Mouse (Mus musculus) neural tube, embryonic 12.5 days (tissue): ENCODE measurements around the gene Fubp1. TPM values are rescaled to one million over a fixed set of nuclear protein-coding genes. Genes with fewer than 3 reads are reported as not detected.

ENCODE experiments used
- ATAC-seq: fragments of 200-750 bp; cut with Nextera tagmentation; 2 replicates; pipeline ENCODE4 v1.8.0; 2017; ENCODE audit warnings: low read depth, mild to moderate bottlenecking, moderate TSS enrichment, moderate library complexity; ENCODE audit not compliant: low FRiP score
- H3K27ac ChIP-seq: fragments of 300-500 bp; sonication (generic); 2 replicates; pipeline ENCODE4 v1.5.1; 2016
- H3K27me3 ChIP-seq: fragments of 300-500 bp; sonication (generic); replicated peaks from 2 replicates; pipeline ENCODE4 v1.6.1; 2016; ENCODE audit warnings: mild to moderate bottlenecking
- H3K36me3 ChIP-seq: fragments of 300-500 bp; sonication (generic); 2 replicates; pipeline ENCODE4 v1.6.1; 2016; ENCODE audit warnings: mild to moderate bottlenecking
- H3K4me1 ChIP-seq: fragments of 300-500 bp; sonication (generic); 2 replicates; pipeline ENCODE4 v1.6.1; 2016
- H3K4me2 ChIP-seq: fragments of 300-500 bp; sonication (generic); replicated peaks from 2 replicates; pipeline ENCODE4 v1.6.1; 2016; ENCODE audit warnings: mild to moderate bottlenecking
- H3K4me3 ChIP-seq: fragments of 300-500 bp; sonication (generic); 2 replicates; pipeline ENCODE4 v1.5.1; 2016
- H3K9ac ChIP-seq: fragments of 300-500 bp; sonication (generic); 2 replicates; pipeline ENCODE4 v1.6.1; 2016; ENCODE audit warnings: mild to moderate bottlenecking
- H3K9me3 ChIP-seq: fragments of 300-500 bp; sonication (generic); 2 replicates; pipeline ENCODE4 v1.6.1; 2016; ENCODE audit warnings: mild to moderate bottlenecking
- WGBS: fragments of 180-500 bp; shearing (Covaris S2); methylation state at CpG from one replicate; pipeline ENCODE4 v1.1.7; 2016; 5-methylcytosine and 5-hydroxymethylcytosine counted together
- polyA plus RNA-seq: library from polyadenylated mRNA; unstranded; fragments of >200 nt; fragmentation: Nextera tagmentation; extraction: Ambion mirVana; gene quantifications from 2 replicates; pipeline ENCODE4 v1.2.1, GENCODE M21; 2016

Gene Fubp1
- polyA plus RNA-seq, 1 experiment from 2014 or later = 337 TPM

DNA sequence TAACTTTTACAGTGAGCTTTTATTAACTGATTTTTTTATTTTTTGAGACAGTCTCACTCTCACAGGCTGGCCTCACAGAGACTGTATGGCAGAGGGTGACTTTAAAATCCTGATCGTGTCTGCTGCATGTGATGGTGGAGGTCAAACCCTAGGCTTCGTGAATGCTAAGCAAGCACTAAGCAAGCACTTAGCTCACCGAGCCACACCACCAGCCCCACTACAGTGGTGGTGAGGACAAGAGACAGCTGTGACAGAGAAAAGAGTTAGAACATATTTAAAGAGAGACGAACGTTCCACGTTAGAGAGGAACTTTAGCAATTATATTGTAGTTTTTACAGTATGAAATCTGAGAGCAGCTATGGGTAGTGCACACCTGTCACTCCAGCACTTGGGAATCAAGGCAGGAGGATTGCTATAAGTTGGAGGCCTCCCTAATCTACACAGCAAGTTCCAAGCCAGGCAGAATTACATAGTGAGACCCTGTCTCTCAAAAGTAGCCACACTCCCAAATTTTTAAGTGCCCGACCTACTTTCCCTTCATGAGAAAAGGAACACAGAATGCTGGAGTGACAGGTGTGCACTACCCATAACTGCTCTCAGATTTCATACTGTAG is 37.8 kb upstream of the Fubp1 start:
- no peaks in the 10 kb centered on the region for H3K36me3 ChIP-seq
- ATAC-seq = no peak
- H3K4me3 ChIP-seq = no peak overlapping the region
- no peak overlapping the region for H3K27ac ChIP-seq
- H3K4me1 ChIP-seq = 0 out of 2 replicates have a peak, but pooled peaks cover under 1% of the 10 kb centered on the region
- no peak overlapping the region for H3K9ac ChIP-seq
- no peak overlapping the region for H3K4me2 ChIP-seq
- H3K9me3 ChIP-seq = no peaks in the 10 kb centered on the region
- H3K27me3 ChIP-seq = no peaks in the 10 kb centered on the region
- WGBS = 88% methylated on average over 7 of the region's 7 CpGs

DNA sequence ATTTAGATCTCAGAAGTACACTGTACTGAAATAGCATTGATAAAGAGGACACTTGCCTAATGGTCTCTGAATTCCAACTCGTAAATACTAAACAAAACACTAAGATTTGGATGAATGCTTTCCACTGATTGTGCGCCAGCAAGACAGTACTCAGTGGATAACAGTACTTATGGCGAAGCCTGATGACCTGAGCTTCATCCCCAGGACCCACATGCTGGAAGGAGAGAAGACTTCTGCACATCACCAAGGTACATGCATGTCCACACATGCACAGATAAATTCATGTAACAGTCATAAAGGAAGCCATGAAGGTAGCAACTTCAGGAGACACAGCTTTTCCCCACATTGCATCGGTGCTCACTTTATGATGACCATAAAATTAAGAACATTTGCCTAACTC is 31.4 kb upstream of the Fubp1 start:
- 78% methylated on average over 4 of the region's 4 CpGs for WGBS
- H3K9me3 ChIP-seq = no peaks in the 10 kb centered on the region
- ATAC-seq = no peak

DNA sequence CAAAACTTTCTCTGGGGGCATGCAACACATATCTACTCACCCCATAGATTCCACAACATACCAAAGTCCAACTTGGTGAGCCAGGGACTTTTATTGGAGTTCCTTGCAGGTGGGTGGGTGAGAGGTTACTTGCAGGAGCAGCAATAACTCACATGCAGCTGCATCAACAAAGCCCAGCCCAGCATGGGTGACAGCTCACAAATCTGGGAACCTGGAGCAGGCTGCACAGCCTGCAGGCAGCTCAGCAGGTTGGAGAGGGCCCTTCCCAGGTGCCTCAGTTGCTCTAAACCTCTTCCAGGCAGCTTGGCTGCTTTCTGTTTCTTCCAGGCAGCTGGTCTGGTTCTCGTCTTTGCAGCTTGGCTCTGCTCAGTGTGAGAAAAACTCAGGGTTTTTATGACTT is 30.9 kb upstream of the Fubp1 start:
- Histone ChIP-seq H3K9ac (no peak overlapping the region), H3K36me3 (no peaks in the 10 kb centered on the region), H3K4me2 (no peak overlapping the region), H3K27ac (no peak overlapping the region), H3K27me3 (no peaks in the 10 kb centered on the region), H3K9me3 (no peaks in the 10 kb centered on the region), H3K4me3 (no peak overlapping the region), H3K4me1 (peaks cover 4% of the 10 kb centered on the region; the same call in 1 of the 2 replicates)
- WGBS = 13% methylated on average over 1 of the region's 1 CpGs
- no peak for ATAC-seq

More for the DNA sequence above, 31.4 kb upstream of the Fubp1 start:
- H3K27ac ChIP-seq = no peak overlapping the region
- H3K9ac ChIP-seq = no peak overlapping the region
- no peak overlapping the region for H3K4me3 ChIP-seq
- H3K27me3 ChIP-seq = no peaks in the 10 kb centered on the region
- no peak overlapping the region for H3K4me2 ChIP-seq
- H3K36me3 ChIP-seq = no peaks in the 10 kb centered on the region
- H3K4me1 ChIP-seq = peaks cover 4% of the 10 kb centered on the region; the same call in 1 of the 2 replicates

DNA sequence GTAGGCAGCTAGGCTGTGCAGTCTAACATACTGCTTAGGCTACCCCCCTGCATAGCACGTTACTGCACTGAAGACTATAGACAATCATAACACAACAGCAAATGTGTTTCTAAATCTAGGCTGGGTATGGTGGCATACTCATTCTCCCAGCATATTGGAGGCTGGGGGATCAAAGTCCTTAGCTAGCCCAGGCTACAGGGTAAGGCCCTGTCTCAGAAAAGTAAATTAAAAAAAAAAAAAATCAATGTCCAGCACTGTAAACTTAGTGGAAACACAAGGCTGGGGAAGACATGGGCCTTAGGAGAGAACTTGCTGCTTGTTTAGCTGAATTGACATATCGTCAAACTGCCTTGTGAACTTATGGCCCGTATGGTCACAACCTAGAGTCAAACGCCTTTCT is 29.6 kb upstream of the Fubp1 start:
- Histone ChIP-seq H3K9ac (no peak overlapping the region), H3K9me3 (no peaks in the 10 kb centered on the region), H3K4me2 (no peak overlapping the region), H3K27me3 (no peaks in the 10 kb centered on the region), H3K4me3 (no peak overlapping the region), H3K27ac (no peak overlapping the region), H3K36me3 (peaks cover 10% of the 10 kb centered on the region), H3K4me1 (peaks cover 4% of the 10 kb centered on the region; the same call in 1 of the 2 replicates)
- ATAC-seq = no peak
- 89% methylated on average over 4 of the region's 4 CpGs for WGBS

DNA sequence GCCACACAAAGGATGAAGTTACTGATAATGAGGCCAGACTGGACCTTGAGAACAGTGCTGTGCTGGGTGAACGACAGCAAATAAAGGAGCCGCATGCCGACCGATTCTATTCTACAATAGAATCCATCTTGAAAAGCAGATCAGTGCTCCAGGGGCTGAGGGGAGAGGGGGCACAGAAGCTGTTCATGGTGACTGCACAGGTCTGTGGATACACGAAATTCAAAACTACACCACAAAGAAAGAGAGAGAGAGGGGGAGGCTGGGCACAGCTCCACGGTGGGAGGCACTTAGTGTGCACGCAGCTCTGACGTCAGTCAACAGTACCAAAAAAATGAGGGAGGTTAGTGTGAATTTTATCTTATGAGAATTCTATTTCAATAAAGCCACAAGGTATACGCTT is 26.7 kb upstream of the Fubp1 start:
- H3K4me2 ChIP-seq = no peak overlapping the region
- H3K9me3 ChIP-seq = no peaks in the 10 kb centered on the region
- no peaks in the 10 kb centered on the region for H3K27me3 ChIP-seq
- WGBS = 72% methylated on average over 9 of the region's 9 CpGs
- ATAC-seq = no peak
- H3K4me1 ChIP-seq = peaks cover 4% of the 10 kb centered on the region; the same call in 1 of the 2 replicates
- H3K4me3 ChIP-seq = no peak overlapping the region
- H3K36me3 ChIP-seq = peaks cover 16% of the 10 kb centered on the region
- no peak overlapping the region for H3K27ac ChIP-seq
- no peak overlapping the region for H3K9ac ChIP-seq

DNA sequence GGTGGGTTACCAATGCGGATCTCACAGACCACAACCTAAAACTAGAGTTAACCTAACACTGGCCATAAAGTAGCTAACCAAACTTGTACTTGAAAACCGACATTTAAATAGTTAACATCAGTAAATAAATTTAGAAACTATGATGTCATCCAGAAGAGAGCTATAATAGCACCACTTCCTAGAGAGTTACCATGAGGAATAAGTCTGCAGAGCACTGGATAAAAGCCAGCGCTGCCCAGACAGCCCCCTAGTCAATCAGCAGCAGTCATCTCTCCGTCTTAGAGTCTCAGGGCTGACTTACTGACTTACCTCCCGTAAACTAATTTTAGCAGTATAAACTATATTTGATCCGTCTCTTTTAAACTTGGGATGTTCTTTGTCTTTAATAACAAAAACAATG is 24.1 kb upstream of the Fubp1 start:
- no peak overlapping the region for H3K27ac ChIP-seq
- no peak overlapping the region for H3K9ac ChIP-seq
- H3K4me2 ChIP-seq = no peak overlapping the region
- H3K4me1 ChIP-seq = no peaks in the 10 kb centered on the region
- ATAC-seq = no peak
- H3K36me3 ChIP-seq = peaks cover 16% of the 10 kb centered on the region
- no peaks in the 10 kb centered on the region for H3K9me3 ChIP-seq
- 90% methylated on average over 6 of the region's 6 CpGs for WGBS
- no peaks in the 10 kb centered on the region for H3K27me3 ChIP-seq
- no peak overlapping the region for H3K4me3 ChIP-seq

DNA sequence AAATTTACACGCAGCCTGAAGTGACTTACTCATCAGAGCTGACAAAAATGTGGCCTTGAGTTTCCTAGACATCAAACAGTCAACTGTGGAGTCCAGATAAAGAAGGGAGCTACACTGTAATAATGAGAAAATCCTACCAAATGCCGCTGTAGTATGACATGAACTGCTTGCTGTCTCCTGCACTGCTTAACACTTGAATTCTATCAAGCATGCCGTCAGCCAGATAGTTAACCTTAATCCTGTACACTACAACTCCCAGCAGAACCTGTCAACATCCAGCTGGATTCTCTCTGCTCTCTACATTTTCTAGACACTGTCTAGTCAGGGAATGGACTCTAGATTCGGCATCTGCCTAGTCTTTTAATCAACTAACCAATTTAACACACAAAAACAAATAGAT is 20.9 kb upstream of the Fubp1 start:
- H3K9ac ChIP-seq = no peak overlapping the region
- 83% methylated on average over 4 of the region's 4 CpGs for WGBS
- no peak overlapping the region for H3K4me3 ChIP-seq
- H3K27me3 ChIP-seq = no peaks in the 10 kb centered on the region
- H3K4me1 ChIP-seq = peaks cover 8% of the 10 kb centered on the region; the same call in 1 of the 2 replicates
- no peaks in the 10 kb centered on the region for H3K9me3 ChIP-seq
- H3K27ac ChIP-seq = no peak overlapping the region
- H3K36me3 ChIP-seq = peaks cover 16% of the 10 kb centered on the region
- no peak overlapping the region for H3K4me2 ChIP-seq
- ATAC-seq = no peak

DNA sequence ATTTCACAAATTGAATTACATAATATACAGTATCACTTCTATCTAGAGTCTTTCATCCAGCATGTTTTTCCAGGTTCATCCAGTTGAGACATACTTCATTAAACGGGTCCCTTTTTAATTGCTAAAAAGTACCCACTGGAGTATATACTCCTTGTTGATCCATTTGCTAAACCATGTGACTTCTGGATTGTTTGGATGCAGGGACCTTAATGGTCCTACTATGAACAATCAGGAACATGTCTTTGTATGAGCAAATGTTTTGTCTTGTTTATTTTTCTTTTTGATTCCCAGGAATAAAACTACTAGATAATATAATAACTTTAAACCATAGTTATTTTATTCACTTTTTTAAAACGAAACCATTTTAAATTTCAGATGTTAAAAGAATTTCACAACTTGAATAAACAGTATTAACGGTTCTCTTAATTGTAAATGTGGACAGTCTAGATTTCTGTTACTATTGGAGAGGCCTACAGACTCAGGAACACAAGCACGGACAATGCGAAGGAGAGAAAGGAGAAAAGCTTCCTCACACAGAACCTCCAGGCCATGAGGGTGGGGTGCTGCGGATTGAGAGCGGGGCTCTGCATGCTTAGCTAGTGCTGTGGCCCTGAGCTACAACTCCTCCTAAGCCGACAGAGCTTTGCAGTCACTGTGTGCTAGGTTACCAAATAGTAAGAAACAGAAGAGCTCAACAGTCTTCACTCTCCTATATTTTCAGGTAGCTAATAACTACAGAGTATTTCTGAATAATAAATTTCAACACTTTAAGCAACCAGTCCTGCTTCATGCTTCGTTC is 19.3 kb upstream of the Fubp1 start:
- Histone ChIP-seq H3K4me3 (no peak overlapping the region), H3K4me1 (peaks cover 8% of the 10 kb centered on the region; the same call in 1 of the 2 replicates), H3K4me2 (peak overlapping the region; percentile 42), H3K36me3 (peaks cover 4% of the 10 kb centered on the region; the same call in 1 of the 2 replicates), H3K27me3 (no peaks in the 10 kb centered on the region), H3K27ac (no peak overlapping the region), H3K9me3 (no peaks in the 10 kb centered on the region), H3K9ac (no peak overlapping the region)
- no peak for ATAC-seq
- WGBS = 81% methylated on average over 9 of the region's 9 CpGs

DNA sequence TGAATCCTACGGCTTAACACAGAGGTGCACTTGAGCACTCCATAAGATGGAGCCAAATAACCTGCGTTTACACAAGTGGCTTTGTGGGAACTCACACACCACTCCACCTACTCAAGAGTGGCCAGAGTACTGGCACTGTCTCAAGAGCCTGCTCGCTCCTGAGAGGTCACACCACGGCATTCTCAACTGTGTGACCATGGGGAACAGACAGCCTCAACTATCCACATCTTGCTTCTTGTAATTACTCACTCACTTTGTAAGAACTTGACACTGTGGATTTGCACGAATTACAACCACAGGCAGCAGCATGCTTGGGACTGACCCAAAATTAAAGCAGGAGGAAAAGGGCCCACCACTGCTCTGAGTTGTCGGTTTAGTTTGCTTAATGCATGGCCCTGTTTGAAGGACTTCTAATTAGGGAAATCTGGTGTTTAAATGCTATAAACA is 18.4 kb upstream of the Fubp1 start:
- Histone ChIP-seq H3K27me3 (no peaks in the 10 kb centered on the region), H3K9ac (no peak overlapping the region), H3K36me3 (no peaks in the 10 kb centered on the region), H3K4me3 (peak overlapping the region; percentile 24), H3K9me3 (no peaks in the 10 kb centered on the region), H3K27ac (no peak overlapping the region), H3K4me2 (peak overlapping the region; percentile 55), H3K4me1 (peaks cover 8% of the 10 kb centered on the region; the same call in 1 of the 2 replicates)
- ATAC-seq = peak; percentile 42
- 31% methylated on average over 6 of the region's 6 CpGs for WGBS

DNA sequence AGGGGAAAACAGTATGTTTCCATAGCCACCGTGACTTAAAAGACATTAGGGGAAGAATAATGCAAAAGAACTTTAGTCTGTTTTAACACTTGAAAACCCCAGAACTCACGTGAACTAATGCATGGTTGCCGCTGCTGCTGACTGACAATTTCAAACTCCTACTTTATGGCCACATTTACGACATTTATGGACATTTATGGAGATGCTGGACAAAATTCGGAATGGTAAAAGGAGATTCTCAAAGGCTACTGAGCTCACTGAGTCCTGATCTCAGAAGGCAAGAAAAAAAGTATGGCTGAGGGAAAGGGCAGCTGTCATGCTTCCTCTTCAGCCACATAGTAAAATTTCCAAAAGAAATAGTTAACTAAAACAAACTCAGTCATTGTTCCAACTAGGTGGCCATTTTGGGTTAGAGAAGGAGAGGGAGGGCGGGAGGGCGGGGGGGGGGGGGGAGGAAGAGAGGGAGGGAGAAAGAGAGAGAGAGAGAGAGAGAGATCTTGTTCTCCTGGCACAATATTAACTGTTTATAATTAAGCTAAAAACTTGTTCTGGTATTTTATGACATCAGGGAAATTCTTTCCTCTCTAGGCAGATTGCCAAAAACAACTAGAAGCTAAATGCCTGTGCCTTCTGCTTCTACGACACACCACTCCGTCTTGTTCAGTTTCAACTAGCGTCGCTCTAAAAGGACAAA is 17.8 kb upstream of the Fubp1 start:
- WGBS = 39% methylated on average over 10 of the region's 11 CpGs
- Histone ChIP-seq H3K4me3 (peak overlapping the region; percentile 24), H3K36me3 (no peaks in the 10 kb centered on the region), H3K27ac (no peak overlapping the region), H3K4me1 (peaks cover 8% of the 10 kb centered on the region; the same call in 1 of the 2 replicates), H3K9ac (no peak overlapping the region), H3K9me3 (no peaks in the 10 kb centered on the region), H3K27me3 (no peaks in the 10 kb centered on the region), H3K4me2 (peak overlapping the region; percentile 55)
- no peak for ATAC-seq

DNA sequence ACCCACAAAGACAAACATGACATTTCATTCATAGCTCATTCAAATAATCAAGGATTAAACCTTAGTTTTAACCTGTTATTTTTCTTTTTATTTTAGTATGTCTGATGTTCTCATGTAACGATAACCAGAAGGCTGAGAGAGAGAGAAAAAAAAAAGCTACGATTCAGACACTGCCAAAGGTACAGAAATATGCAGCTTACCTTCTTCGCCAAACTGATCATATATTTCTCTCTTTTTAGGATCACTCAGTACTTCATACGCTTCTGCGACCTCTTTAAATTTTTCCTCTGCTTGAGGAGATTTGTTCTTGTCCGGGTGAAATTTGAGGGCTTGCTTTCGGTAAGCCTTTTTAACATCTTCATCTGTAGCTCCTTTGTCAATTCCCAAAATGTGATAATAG is 17.0 kb upstream of the Fubp1 start:
- Histone ChIP-seq H3K9ac (peak overlapping the region; percentile 54), H3K36me3 (no peaks in the 10 kb centered on the region), H3K27me3 (no peaks in the 10 kb centered on the region), H3K27ac (peak overlapping the region; percentile 33; the same call in 1 of the 2 replicates), H3K4me1 (peaks cover 8% of the 10 kb centered on the region; the same call in 1 of the 2 replicates), H3K9me3 (no peaks in the 10 kb centered on the region), H3K4me2 (peak overlapping the region; percentile 62), H3K4me3 (peak overlapping the region; percentile 38)
- 25% methylated on average over 7 of the region's 7 CpGs for WGBS
- no peak for ATAC-seq

DNA sequence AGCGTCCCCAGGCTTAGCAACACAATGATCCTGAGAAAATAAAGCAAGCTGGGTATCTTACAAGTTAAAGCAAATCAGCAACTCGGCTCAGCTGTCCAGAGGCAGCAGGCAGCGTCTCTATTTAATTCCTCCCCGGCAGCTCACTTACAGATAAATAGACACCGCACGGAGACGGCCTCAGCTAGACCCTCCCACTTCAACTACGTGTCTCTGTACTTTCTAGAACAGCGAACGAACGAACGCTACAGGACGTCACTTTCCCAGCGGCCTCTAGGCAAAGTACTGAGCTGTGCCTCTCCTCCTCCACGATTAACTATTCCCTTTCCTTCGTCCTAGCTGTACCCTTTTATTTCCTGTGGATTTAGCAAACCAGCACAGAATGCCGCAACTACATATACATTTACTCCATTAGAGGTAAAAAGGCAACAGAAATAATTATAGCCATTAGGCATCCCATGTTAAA is 16.6 kb upstream of the Fubp1 start:
- ATAC-seq = peak; percentile 96
- Histone ChIP-seq H3K4me3 (peak overlapping the region; percentile 38), H3K27ac (peak overlapping the region; percentile 33; the same call in 1 of the 2 replicates), H3K36me3 (no peaks in the 10 kb centered on the region), H3K9me3 (no peaks in the 10 kb centered on the region), H3K27me3 (no peaks in the 10 kb centered on the region), H3K4me1 (peaks cover 8% of the 10 kb centered on the region; the same call in 1 of the 2 replicates), H3K4me2 (peak overlapping the region; percentile 62), H3K9ac (peak overlapping the region; percentile 54)
- 2% methylated on average over 17 of the region's 17 CpGs for WGBS
